Mouse (Mus musculus) kidney, postnatal 0 days (tissue): ENCODE results near the gene Pik3ca. TPM values are rescaled to one million over a fixed set of nuclear protein-coding genes. Genes with fewer than 3 reads are reported as not detected.
A peak's percentile ranks its signal among the peaks of the same experiment; 100 is the strongest.

ENCODE experiments used
- ATAC-seq: fragments of 200-750 bp; cut with Nextera tagmentation; replicated peaks from 2 replicates; pipeline ENCODE4 v1.8.0; 2017; ENCODE audit warnings: low read depth, moderate number of reproducible peaks, moderate TSS enrichment, moderate library complexity; ENCODE audit not compliant: low FRiP score
- DNase-seq: peaks from one replicate; pipeline ENCODE4 v3.0.0-alpha.2; 2016; ENCODE audit warnings: low spot score
- H3K27ac ChIP-seq: fragments of 300-500 bp; sonication (generic); 2 replicates; pipeline ENCODE4 v1.5.1; 2014; ENCODE audit warnings: mild to moderate bottlenecking
- H3K27me3 ChIP-seq: fragments of 300-500 bp; sonication (generic); 2 replicates; pipeline ENCODE4 v1.6.1; 2014; ENCODE audit warnings: low read length, mixed read lengths; ENCODE audit not compliant: insufficient read depth
- H3K36me3 ChIP-seq: fragments of 300-500 bp; sonication (generic); 2 replicates; pipeline ENCODE4 v1.6.1; 2014; ENCODE audit warnings: low read length, mixed read lengths; ENCODE audit not compliant: insufficient read depth
- H3K4me1 ChIP-seq: fragments of 300-500 bp; sonication (generic); replicated peaks from 2 replicates; pipeline ENCODE4 v1.6.1; 2014; ENCODE audit warnings: antibody characterized with exemption, low read length, mixed read lengths; ENCODE audit not compliant: insufficient read depth
- H3K4me2 ChIP-seq: fragments of 300-500 bp; sonication (generic); 2 replicates; pipeline ENCODE4 v1.6.1; 2014; ENCODE audit warnings: mild to moderate bottlenecking, low read length, moderate library complexity, mixed read lengths
- H3K4me3 ChIP-seq: fragments of 300-500 bp; sonication (generic); replicated peaks from 2 replicates; pipeline ENCODE4 v1.5.1; 2014; ENCODE audit warnings: low read depth, low read length
- H3K9ac ChIP-seq: fragments of 300-500 bp; sonication (generic); 2 replicates; pipeline ENCODE4 v1.6.1; 2014; ENCODE audit warnings: low read depth, low read length
- H3K9me3 ChIP-seq: fragments of 300-500 bp; sonication (generic); replicated peaks from 2 replicates; pipeline ENCODE4 v1.6.1; 2016; ENCODE audit warnings: low read length, inconsistent platforms, mixed read lengths
- CTCF ChIP-seq: IDR thresholded peaks from 2 replicates; pipeline ENCODE4 v1.5.1; 2016; ENCODE audit warnings: antibody characterized with exemption, low read depth, mild to moderate bottlenecking, moderate library complexity
- WGBS: fragments of 180-500 bp; shearing (Covaris S2); extraction: QIAGEN DNeasy Blood & Tissue Kit; methylation state at CpG from one replicate; pipeline ENCODE4 v1.1.7; 2014; 5-methylcytosine and 5-hydroxymethylcytosine counted together
- polyA plus RNA-seq: library from polyadenylated mRNA; unstranded; fragments of >200 nt; fragmentation: Nextera tagmentation; extraction: Ambion mirVana; gene quantifications from 2 replicates; pipeline ENCODE4 v1.2.1, GENCODE M21; 2015

The Pik3ca gene
- polyA plus RNA-seq, 1 experiment from 2014 or later = 11.2 TPM

DNA sequence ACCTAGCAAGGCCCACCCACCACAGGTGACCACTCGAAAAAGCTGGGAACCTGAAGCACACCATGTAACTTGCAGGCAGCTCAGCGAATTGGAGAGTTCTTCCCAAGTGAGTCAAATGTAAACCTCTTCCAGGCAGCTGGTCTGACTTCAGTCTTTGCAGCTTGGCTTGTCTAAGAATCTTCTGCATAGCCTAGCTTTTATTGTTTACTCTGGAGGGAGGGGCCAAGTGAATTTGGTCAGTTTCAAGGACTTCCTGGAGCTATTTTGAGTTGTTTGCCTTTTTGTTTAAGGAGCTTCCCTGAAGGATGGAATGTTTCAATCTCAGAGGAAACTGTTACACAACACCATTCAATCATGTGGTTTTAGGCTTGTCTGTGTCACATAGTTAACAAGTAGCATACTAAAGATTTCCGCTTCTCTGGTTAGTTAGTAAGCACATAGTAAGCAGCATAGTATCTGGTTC lies 11.4 kb downstream of the Pik3ca start:
- Histone ChIP-seq H3K4me1 (peaks cover 6% of the 10 kb centered on the region; the same call in 1 of the 2 replicates), H3K36me3 (no peaks in the 10 kb centered on the region), H3K4me2 (no peak overlapping the region), H3K27ac (no peak overlapping the region), H3K9me3 (no peaks in the 10 kb centered on the region), H3K27me3 (no peaks in the 10 kb centered on the region), H3K9ac (no peak overlapping the region), H3K4me3 (no peak overlapping the region)
- ATAC-seq (no peak), DNase-seq (no peak)
- 86% methylated on average over 3 of the region's 3 CpGs for WGBS
- TF ChIP-seq CTCF = no peak

- Histone ChIP-seq H3K4me1 (peaks cover 10% of the 10 kb centered on the region), H3K36me3 (no peaks in the 10 kb centered on the region), H3K9me3 (no peaks in the 10 kb centered on the region), H3K4me2 (no peak overlapping the region), H3K27ac (no peak overlapping the region), H3K4me3 (no peak overlapping the region), H3K9ac (no peak overlapping the region), H3K27me3 (no peaks in the 10 kb centered on the region)
- 75% methylated on average over 7 of the region's 7 CpGs for WGBS
- no peak for DNase-seq
- ATAC-seq = no peak
- no peak for TF ChIP-seq CTCF
These were observed 15.1 kb downstream of the Pik3ca start for GRCm38 (mm10) chr3:32412502-32413044.

DNA sequence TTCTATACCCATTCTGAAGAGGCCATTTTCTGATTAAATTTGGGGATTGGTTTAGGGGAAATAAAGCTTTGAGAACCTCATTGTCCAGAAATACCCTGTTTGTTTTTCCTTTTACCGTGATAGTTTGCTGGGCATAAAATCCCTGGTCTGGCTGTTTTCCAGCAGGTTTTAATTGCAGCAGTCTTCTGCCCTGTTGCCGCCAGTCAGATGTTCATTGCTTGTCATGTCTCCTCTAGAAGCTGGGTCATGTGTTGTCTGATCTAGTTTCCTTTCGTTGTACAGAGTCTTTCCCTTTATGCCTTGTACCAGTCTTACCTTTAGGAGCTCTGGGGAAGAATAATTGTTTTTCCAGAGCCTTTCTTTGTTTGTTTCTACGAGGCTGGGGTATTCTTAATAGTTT lies 16.9 kb downstream of the Pik3ca start:
- no peaks in the 10 kb centered on the region for H3K27me3 ChIP-seq
- H3K4me3 ChIP-seq = no peak overlapping the region
- ATAC-seq = no peak
- no peak for TF ChIP-seq CTCF
- 0 out of 2 replicates have a peak overlapping the region, but pooled peaks have one; percentile 13 for H3K27ac ChIP-seq
- no peak for DNase-seq
- no peak overlapping the region for H3K4me2 ChIP-seq
- no peaks in the 10 kb centered on the region for H3K9me3 ChIP-seq
- no peak overlapping the region for H3K9ac ChIP-seq
- no peaks in the 10 kb centered on the region for H3K36me3 ChIP-seq
- peaks cover 10% of the 10 kb centered on the region for H3K4me1 ChIP-seq
- WGBS = 24% methylated on average over 4 of the region's 4 CpGs

GRCm38 (mm10) chr3:32415370-32416309 lies 18.2 kb downstream of the Pik3ca start:
- peaks cover 10% of the 10 kb centered on the region for H3K4me1 ChIP-seq
- DNase-seq = no peak
- H3K4me3 ChIP-seq = no peak overlapping the region
- no peaks in the 10 kb centered on the region for H3K36me3 ChIP-seq
- 77% methylated on average over 3 of the region's 3 CpGs for whole genome bisulfite sequencing
- no peaks in the 10 kb centered on the region for H3K9me3 ChIP-seq
- H3K27ac ChIP-seq = no peak overlapping the region
- no peaks in the 10 kb centered on the region for H3K27me3 ChIP-seq
- H3K9ac ChIP-seq = no peak overlapping the region
- no peak overlapping the region for H3K4me2 ChIP-seq
- TF ChIP-seq CTCF = no peak
- ATAC-seq = no peak

DNA sequence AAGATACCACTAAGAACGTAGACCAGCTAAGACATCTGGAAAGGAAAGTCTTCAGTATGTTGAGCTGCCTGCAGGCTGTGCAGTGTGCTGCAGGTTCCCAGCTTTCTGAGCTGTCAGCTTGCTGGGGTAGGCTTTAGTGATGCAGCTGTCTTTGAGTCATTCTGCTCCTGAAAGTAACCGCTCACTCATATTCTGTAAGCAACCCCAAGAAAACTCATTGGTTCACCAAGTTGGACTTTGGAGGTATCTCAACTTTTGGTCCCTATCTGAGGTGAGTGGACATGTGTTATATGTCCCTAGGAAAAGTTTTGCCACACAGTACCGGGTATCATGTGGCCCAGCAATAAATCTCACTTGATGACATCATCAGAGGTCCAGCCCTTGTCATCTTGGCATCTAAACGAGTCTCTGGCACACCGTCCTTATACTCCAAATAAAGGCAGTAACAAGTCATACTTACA lies 20.3 kb downstream of the Pik3ca start:
- TF ChIP-seq CTCF = no peak
- peaks cover 10% of the 10 kb centered on the region for H3K4me1 ChIP-seq
- H3K9ac ChIP-seq = no peak overlapping the region
- DNase-seq (no peak), ATAC-seq (peak; percentile 66)
- no peaks in the 10 kb centered on the region for H3K36me3 ChIP-seq
- no peaks in the 10 kb centered on the region for H3K9me3 ChIP-seq
- no peaks in the 10 kb centered on the region for H3K27me3 ChIP-seq
- H3K4me2 ChIP-seq = no peak overlapping the region
- WGBS = 50% methylated on average over 5 of the region's 5 CpGs
- H3K27ac ChIP-seq = no peak overlapping the region; the same call in 1 of the 2 replicates
- H3K4me3 ChIP-seq = no peak overlapping the region

DNA sequence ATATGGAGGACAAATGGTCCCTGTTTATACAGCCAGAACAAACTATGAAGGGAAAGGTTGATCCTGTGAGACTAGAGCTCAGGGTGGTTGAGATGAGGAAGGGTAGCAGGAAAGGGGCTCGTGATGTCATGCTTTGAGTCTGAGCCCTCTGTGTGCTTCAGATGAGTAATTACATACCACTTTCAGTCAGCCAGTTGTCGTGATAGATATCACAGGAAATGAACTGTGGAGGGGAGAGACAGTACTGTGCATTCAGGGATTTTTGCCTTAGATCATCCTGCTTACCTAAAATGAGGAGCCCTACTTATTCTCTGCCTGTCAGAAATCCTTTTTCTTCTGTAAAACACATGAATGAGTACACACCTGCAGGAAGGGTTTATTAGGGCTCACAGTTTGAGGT lies 22.4 kb downstream of the Pik3ca start:
- Histone ChIP-seq H3K9me3 (no peaks in the 10 kb centered on the region), H3K36me3 (no peaks in the 10 kb centered on the region), H3K9ac (no peak overlapping the region), H3K4me1 (no peaks in the 10 kb centered on the region; the same call in 1 of the 2 replicates), H3K4me3 (no peak overlapping the region), H3K27ac (no peak overlapping the region), H3K4me2 (no peak overlapping the region), H3K27me3 (no peaks in the 10 kb centered on the region)
- TF ChIP-seq CTCF = no peak
- ATAC-seq (no peak), DNase-seq (no peak)
- WGBS = 24% methylated on average over 2 of the region's 2 CpGs
